Mouse (Mus musculus) heart, embryonic 11.5 days (tissue): ENCODE results near the gene Klhl29. TPM values are rescaled to one million over a fixed set of nuclear protein-coding genes. Genes with fewer than 3 reads are reported as not detected.

ENCODE experiments used
- ATAC-seq: fragments of 200-750 bp; cut with Nextera tagmentation; replicated peaks from 2 replicates; pipeline ENCODE4 v1.8.0; 2017; ENCODE audit warnings: moderate library complexity; ENCODE audit not compliant: insufficient number of reproducible peaks, low FRiP score, low TSS enrichment
- H3K27ac ChIP-seq: fragments of 300-500 bp; sonication (generic); 2 replicates; pipeline ENCODE4 v1.5.1; 2014; ENCODE audit warnings: mild to moderate bottlenecking, low read depth, low read length
- H3K27me3 ChIP-seq: fragments of 300-500 bp; sonication (generic); 2 replicates; pipeline ENCODE4 v1.6.1; 2014; ENCODE audit warnings: mild to moderate bottlenecking, low read length, mixed read lengths; ENCODE audit not compliant: control insufficient read depth, insufficient read depth
- H3K36me3 ChIP-seq: fragments of 300-500 bp; sonication (generic); 2 replicates; pipeline ENCODE4 v1.6.1; 2014; ENCODE audit warnings: mild to moderate bottlenecking, low read length, moderate library complexity, mixed read lengths; ENCODE audit not compliant: control insufficient read depth, insufficient read depth
- H3K4me1 ChIP-seq: fragments of 300-500 bp; sonication (generic); 2 replicates; pipeline ENCODE4 v1.6.1; 2014; ENCODE audit warnings: low read length; ENCODE audit not compliant: control insufficient read depth, insufficient read depth
- H3K4me2 ChIP-seq: fragments of 300-500 bp; sonication (generic); 2 replicates; pipeline ENCODE4 v1.6.1; 2014; ENCODE audit warnings: mild to moderate bottlenecking, moderate library complexity
- H3K4me3 ChIP-seq: fragments of 300-500 bp; sonication (generic); 2 replicates; pipeline ENCODE4 v1.5.1; 2014; ENCODE audit warnings: low read depth, low read length
- H3K9ac ChIP-seq: fragments of 300-500 bp; sonication (generic); 2 replicates; pipeline ENCODE4 v1.6.1; 2014; ENCODE audit warnings: mild to moderate bottlenecking, low read depth, low read length, moderate library complexity
- H3K9me3 ChIP-seq: fragments of 300-500 bp; sonication (generic); replicated peaks from 2 replicates; pipeline ENCODE4 v1.6.1; 2016; ENCODE audit warnings: low read length; ENCODE audit not compliant: control insufficient read depth
- WGBS: fragments of 180-500 bp; shearing (Covaris S2); extraction: QIAGEN DNeasy Blood & Tissue Kit; methylation state at CpG from one replicate; pipeline ENCODE4 v1.1.7; 2014; ENCODE audit not compliant: insufficient replicate concordance; 5-methylcytosine and 5-hydroxymethylcytosine counted together
- polyA plus RNA-seq: library from polyadenylated mRNA; unstranded; fragments of >200 nt; fragmentation: Nextera tagmentation; extraction: Ambion mirVana; gene quantifications from 2 replicates; pipeline ENCODE4 v1.2.1, GENCODE M21; 2014

Gene Klhl29
- polyA plus RNA-seq, 1 experiment from 2014 or later: 0.67 TPM

GRCm38 (mm10) chr12:5369396-5369795 lies 6.1 kb downstream of the Klhl29 start:
- Histone ChIP-seq H3K9me3 (no peaks in the 10 kb centered on the region), H3K27me3 (peaks cover 21% of the 10 kb centered on the region), H3K4me3 (no peak overlapping the region), H3K9ac (no peak overlapping the region), H3K27ac (no peak overlapping the region), H3K4me1 (peaks cover 3% of the 10 kb centered on the region; the same call in 1 of the 2 replicates), H3K36me3 (no peaks in the 10 kb centered on the region), H3K4me2 (no peak overlapping the region)
- 78% methylated on average over 4 of the region's 4 CpGs for WGBS
- ATAC-seq: no peak

GRCm38 (mm10) chr12:5364836-5365235 lies 10.6 kb downstream of the Klhl29 start:
- Histone ChIP-seq H3K9me3 (no peaks in the 10 kb centered on the region), H3K36me3 (no peaks in the 10 kb centered on the region), H3K27ac (no peak overlapping the region), H3K27me3 (no peaks in the 10 kb centered on the region), H3K4me1 (no peaks in the 10 kb centered on the region), H3K4me2 (no peak overlapping the region), H3K9ac (no peak overlapping the region), H3K4me3 (no peak overlapping the region)
- 69% methylated on average over 3 of the region's 3 CpGs for WGBS
- ATAC-seq: no peak

GRCm38 (mm10) chr12:5363961-5364634 lies 11.4 kb downstream of the Klhl29 start:
- Histone ChIP-seq H3K36me3 (no peaks in the 10 kb centered on the region), H3K9ac (no peak overlapping the region), H3K27me3 (no peaks in the 10 kb centered on the region), H3K4me3 (no peak overlapping the region), H3K4me2 (no peak overlapping the region), H3K27ac (no peak overlapping the region), H3K4me1 (no peaks in the 10 kb centered on the region), H3K9me3 (no peaks in the 10 kb centered on the region)
- WGBS: 82% methylated on average over 17 of the region's 17 CpGs
- ATAC-seq: no peak

- no peaks in the 10 kb centered on the region for H3K9me3 ChIP-seq
- no peak overlapping the region for H3K4me2 ChIP-seq
- no peak overlapping the region for H3K9ac ChIP-seq
- no peaks in the 10 kb centered on the region for H3K4me1 ChIP-seq
- H3K36me3 ChIP-seq: no peaks in the 10 kb centered on the region
- no peak overlapping the region for H3K4me3 ChIP-seq
- no peaks in the 10 kb centered on the region for H3K27me3 ChIP-seq
- ATAC-seq: no peak
- 41% methylated on average over 5 of the region's 5 CpGs for WGBS
- no peak overlapping the region for H3K27ac ChIP-seq
These were observed 16.4 kb downstream of the Klhl29 start for GRCm38 (mm10) chr12:5359065-5359464.

DNA sequence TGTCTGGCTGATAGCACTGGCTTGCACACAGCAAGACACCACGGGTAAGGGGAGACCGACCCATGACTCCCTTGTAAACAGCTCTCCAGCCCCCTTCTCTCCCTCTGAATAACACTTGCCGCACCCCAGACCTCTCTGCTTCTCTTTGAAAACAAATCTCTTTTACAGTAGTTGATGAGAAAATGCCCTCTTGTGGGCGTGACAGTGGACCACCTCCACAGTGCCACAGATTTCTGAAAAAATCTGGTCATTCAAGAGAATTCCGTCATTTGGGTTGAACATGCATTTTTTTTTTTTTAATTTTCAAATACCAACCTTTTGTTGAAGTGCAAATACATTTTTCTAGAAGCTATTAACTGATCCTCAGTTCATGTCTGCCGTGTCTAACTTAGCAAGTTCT lies 17.0 kb downstream of the Klhl29 start:
- Histone ChIP-seq H3K9me3 (no peaks in the 10 kb centered on the region), H3K4me3 (no peak overlapping the region), H3K4me1 (no peaks in the 10 kb centered on the region), H3K36me3 (no peaks in the 10 kb centered on the region), H3K9ac (no peak overlapping the region), H3K4me2 (no peak overlapping the region), H3K27ac (no peak overlapping the region), H3K27me3 (no peaks in the 10 kb centered on the region)
- WGBS: 52% methylated on average over 6 of the region's 6 CpGs
- no peak for ATAC-seq

DNA sequence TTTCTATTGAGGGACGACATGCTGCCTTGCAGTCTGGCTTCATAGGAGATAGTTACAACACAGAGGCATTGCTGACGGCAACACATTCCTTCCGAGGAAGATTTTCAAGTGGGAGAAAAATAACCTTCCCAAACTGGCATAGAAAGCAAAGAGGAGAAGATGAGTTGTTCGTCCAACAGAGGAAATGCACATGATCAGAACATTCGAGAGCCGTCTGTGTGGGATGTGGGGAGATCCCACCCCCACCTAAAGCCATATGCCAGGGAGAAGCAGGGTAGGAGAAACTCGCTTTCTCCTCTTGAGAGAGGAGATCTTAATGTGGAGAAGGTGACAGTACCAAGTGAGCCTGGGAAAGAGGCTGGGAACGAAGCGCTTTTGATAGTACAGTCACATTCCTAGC lies 22.1 kb downstream of the Klhl29 start:
- no peak for ATAC-seq
- Histone ChIP-seq H3K27me3 (no peaks in the 10 kb centered on the region), H3K4me1 (no peaks in the 10 kb centered on the region), H3K4me3 (no peak overlapping the region), H3K36me3 (no peaks in the 10 kb centered on the region), H3K9ac (no peak overlapping the region), H3K9me3 (no peaks in the 10 kb centered on the region), H3K4me2 (no peak overlapping the region), H3K27ac (no peak overlapping the region)
- 72% methylated on average over 9 of the region's 9 CpGs for WGBS

GRCm38 (mm10) chr12:5352771-5353170 lies 22.7 kb downstream of the Klhl29 start:
- ATAC-seq: no peak
- H3K4me2 ChIP-seq: no peak overlapping the region
- H3K4me3 ChIP-seq: no peak overlapping the region
- no peak overlapping the region for H3K27ac ChIP-seq
- H3K4me1 ChIP-seq: no peaks in the 10 kb centered on the region
- no peaks in the 10 kb centered on the region for H3K27me3 ChIP-seq
- WGBS: 83% methylated on average over 8 of the region's 8 CpGs
- H3K9ac ChIP-seq: no peak overlapping the region
- no peaks in the 10 kb centered on the region for H3K36me3 ChIP-seq
- no peaks in the 10 kb centered on the region for H3K9me3 ChIP-seq

DNA sequence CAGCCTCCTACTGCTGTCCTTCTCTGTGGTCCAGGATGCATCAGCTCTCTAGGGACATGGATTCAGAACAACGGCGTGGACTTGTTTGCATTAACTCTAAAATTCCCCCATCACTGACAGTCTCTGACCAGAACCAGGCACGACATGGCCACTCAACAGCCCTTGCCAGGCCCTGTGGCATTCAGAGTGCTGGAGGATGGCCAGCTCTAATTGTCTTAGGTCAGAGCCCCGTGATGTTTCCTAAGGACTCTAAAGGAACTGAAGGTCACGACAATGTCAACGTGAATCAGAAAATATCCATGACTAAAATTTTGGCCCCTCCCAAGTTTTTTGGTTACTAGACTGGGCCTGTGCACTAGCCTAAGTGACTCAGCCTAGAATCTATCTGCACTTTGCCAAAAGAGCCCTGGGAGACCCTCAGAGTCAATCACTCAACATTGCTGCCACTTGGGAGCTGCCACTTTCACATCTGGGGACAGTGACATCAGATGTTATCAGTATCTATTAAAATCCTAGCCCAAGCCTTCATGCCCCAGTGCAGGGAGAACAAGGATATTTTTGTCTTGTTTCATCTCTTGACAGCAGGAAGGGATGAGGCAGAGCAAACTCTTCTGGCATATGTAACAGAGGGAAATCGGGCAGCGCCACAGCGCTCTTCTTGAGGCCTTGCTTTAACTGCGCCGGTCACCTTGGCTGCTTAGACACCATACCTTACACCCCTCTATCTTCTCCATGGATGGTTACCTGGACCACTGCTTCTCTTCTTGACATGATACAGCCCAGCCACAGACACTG lies 24.8 kb downstream of the Klhl29 start:
- no peak overlapping the region for H3K9ac ChIP-seq
- H3K36me3 ChIP-seq: no peaks in the 10 kb centered on the region
- H3K4me1 ChIP-seq: no peaks in the 10 kb centered on the region
- WGBS: 75% methylated on average over 11 of the region's 11 CpGs
- no peak overlapping the region for H3K4me2 ChIP-seq
- H3K4me3 ChIP-seq: no peak overlapping the region
- no peaks in the 10 kb centered on the region for H3K27me3 ChIP-seq
- no peak overlapping the region for H3K27ac ChIP-seq
- H3K9me3 ChIP-seq: no peaks in the 10 kb centered on the region
- no peak for ATAC-seq

GRCm38 (mm10) chr12:5345088-5345487 lies 30.4 kb downstream of the Klhl29 start:
- Histone ChIP-seq H3K27me3 (no peaks in the 10 kb centered on the region), H3K4me2 (no peak overlapping the region), H3K4me1 (no peaks in the 10 kb centered on the region), H3K27ac (no peak overlapping the region), H3K4me3 (no peak overlapping the region), H3K9me3 (no peaks in the 10 kb centered on the region), H3K9ac (no peak overlapping the region), H3K36me3 (no peaks in the 10 kb centered on the region)
- ATAC-seq: no peak
- 81% methylated on average over 6 of the region's 6 CpGs for WGBS
